Mouse (Mus musculus) left cerebral cortex, adult 2 months (tissue): ENCODE measurements around the gene Vmn2r72. TPM values are rescaled to one million over a fixed set of nuclear protein-coding genes. Genes with fewer than 3 reads are reported as not detected.

ENCODE experiments used
- DNase-seq, 2 experiments: peaks; one replicate each; pipeline ENCODE4 v3.0.0; 2021 to 2022; ENCODE audit warnings: low spot score in 2 of 2, mixed read lengths in 1 of 2; ENCODE audit errors: extremely low spot score in 1 of 2
- H3K27ac ChIP-seq: fragments of 200-600 bp; 2 replicates; pipeline ENCODE4 v1.8.1; 2022
- H3K4me3 ChIP-seq: fragments of 200-600 bp; 2 replicates; pipeline ENCODE4 v1.8.1; 2022
- CTCF ChIP-seq: fragments of 200-600 bp; IDR thresholded peaks from 2 replicates; pipeline ENCODE4 v1.8.1; 2022; ENCODE audit warnings: antibody characterized with exemption, mild to moderate bottlenecking, moderate library complexity
- intact Hi-C: fragments of 180-260 bp; cut with DNase I; formaldehyde crosslinking; loops from one replicate; pipeline ENCODE4 v1.15.1; 2025
- long read RNA-seq, 2 experiments: library from polyadenylated mRNA; stranded (forward); transcript quantifications; one replicate each; pipeline ENCODE4 v2.0.0; 2021; ENCODE audit warnings: borderline mapping rate in 2 of 2
- total RNA-seq, 2 experiments: library from RNA; stranded (reverse); gene quantifications; 2 replicates each; pipeline ENCODE4 v1.2.3; 2021

Vmn2r72 gene
- not detected for total RNA-seq
- long read RNA-seq, experiment 1: 0 reads
- long read RNA-seq, experiment 2: 0 reads

DNA sequence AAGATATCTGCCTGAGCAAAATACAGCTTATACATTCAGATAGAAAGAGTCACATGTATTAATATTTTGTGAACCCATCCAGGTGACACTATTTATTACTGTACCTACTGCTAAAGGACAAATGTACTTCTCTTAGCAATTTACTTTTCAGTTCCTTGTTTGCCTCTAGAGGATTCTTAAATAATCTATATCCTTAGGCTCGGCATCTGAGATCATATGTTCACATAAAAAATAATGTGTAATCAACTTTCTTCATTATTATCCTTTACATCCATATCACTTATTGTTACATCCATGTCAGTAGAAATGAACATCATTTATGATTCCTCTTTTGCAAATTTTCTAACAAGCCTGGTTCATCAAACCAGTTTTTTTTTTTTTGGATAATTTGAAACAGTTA is at the start of gene Vmn2r72:
TSS of gene Vmn2r72 (minus strand) at position 101 of the 400 bp plus-strand sequence.
- no peak for TF ChIP-seq CTCF
- H3K27ac ChIP-seq: no peak within 1 kb of the TSS
- intact Hi-C loops: no loop called here

More for the DNA sequence above, at the start of gene Vmn2r72:
- no peak for DNase-seq
- no peak within 1 kb of the TSS for H3K4me3 ChIP-seq

Other genes starting within 250 kb of the Vmn2r72 start
- not detected for gene Vmn2r71, start 192.0 kb downstream of the Vmn2r72 start, total RNA-seq
- gene Vmn2r70, start 185.9 kb downstream of the Vmn2r72 start, total RNA-seq: not detected
- not detected for gene Vmn2r73, start 121.2 kb upstream of the Vmn2r72 start, total RNA-seq
- gene Vmn2r74, start 206.5 kb upstream of the Vmn2r72 start, total RNA-seq: not detected